Comparison of ENCODE assay signal across 25 mouse cellular contexts in genomic region chr6:89428661-89429375, GRCm38 (mm10).
DNase-seq lines count a peak whose midpoint lies in the region; ATAC-seq and TF ChIP-seq lines count a peak whose summit lies in the region.
"Had no signal": no experiment of that assay in that cellular context is flagged by ENCODE, and none has a peak within 500 bp of the region (broad histone marks: within the 10 kb centered on the region; RNA-seq: fewer than 3 reads in every experiment).

No protein-coding gene starts in this region.

- DNase-seq in gastrocnemius, adult 2 months = no peak
- DNase-seq in gastrocnemius, postnatal 14 days = no peak
- DNase-seq in skeletal muscle tissue, adult 2 months (ENCODE audit: low read depth, low spot score) = peak; percentile 45
- peak; percentile 67 for DNase-seq in yolk sac, embryonic 10.5 days (ENCODE audit: low spot score)
- no peak for DNase-seq in thymus, postnatal 25 days
- no peak for DNase-seq in left cerebral cortex, adult 8-10 months (ENCODE audit: low spot score in 2 of 2)
- DNase-seq: adrenal gland, adult 8-10 months; adrenal gland, postnatal 25 days; cerebellum, adult 11-12 months; cerebellum, adult 8-10 months; cerebellum, postnatal 10 days; cerebellum, postnatal 36 days; gastrocnemius, postnatal 25 days; heart, adult 18-20 months; heart, postnatal 10 days; heart, postnatal 36 days had no signal

- H3K27me3 ChIP-seq in intestine, embryonic 15.5 days (replicated peaks) = no peaks in the 10 kb centered on the region
- H3K27me3 ChIP-seq: forebrain, embryonic 13.5 days; heart, embryonic 12.5 days; heart, embryonic 15.5 days; hindbrain, embryonic 13.5 days had no signal

- H3K9ac ChIP-seq in intestine, embryonic 15.5 days = no peak overlapping the region
- H3K9ac ChIP-seq: forebrain, embryonic 13.5 days; heart, embryonic 12.5 days; heart, embryonic 15.5 days; hindbrain, embryonic 13.5 days had no signal

- ATAC-seq in intestine, embryonic 15.5 days = peak; percentile 79
- ATAC-seq: activated CD4-positive, CD25-positive, alpha-beta regulatory T cell, adult 4 months; forebrain, embryonic 13.5 days; forebrain, embryonic 16.5 days had no signal

- TF ChIP-seq CTCF in gastrocnemius, adult 2 months (IDR thresholded peaks at IDR 0.05) = no peak

- H3K4me1 ChIP-seq in intestine, embryonic 15.5 days (replicated peaks) = 0 out of 2 replicates have a peak, but pooled peaks cover 6% of the 10 kb centered on the region
- H3K4me1 ChIP-seq: forebrain, embryonic 10.5 days; forebrain, embryonic 13.5 days; heart, embryonic 12.5 days; heart, embryonic 15.5 days had no signal

- intact Hi-C loops in gastrocnemius, adult 2 months (cut with DNase I) = no loop called here
- intact Hi-C loops in gastrocnemius, postnatal 14 days (cut with DNase I; ENCODE audit: low total_unique reads) = no loop called here

- peak overlapping the region; percentile 79 for H3K27ac ChIP-seq in gastrocnemius, adult 2 months
- peak overlapping the region; percentile 23; the same call in 1 of the 2 replicates for H3K27ac ChIP-seq in intestine, embryonic 15.5 days
- H3K27ac ChIP-seq: forebrain, embryonic 10.5 days; forebrain, embryonic 13.5 days; heart, embryonic 15.5 days; hindbrain, embryonic 10.5 days; hindbrain, embryonic 13.5 days had no signal

- H3K4me2 ChIP-seq in intestine, embryonic 15.5 days (replicated peaks) = no peak overlapping the region
- H3K4me2 ChIP-seq: forebrain, embryonic 13.5 days; heart, embryonic 12.5 days; heart, embryonic 15.5 days; hindbrain, embryonic 13.5 days had no signal

- H3K4me3 ChIP-seq in gastrocnemius, adult 2 months = no peak overlapping the region
- H3K4me3 ChIP-seq in intestine, embryonic 15.5 days (replicated peaks) = no peak overlapping the region
- H3K4me3 ChIP-seq: forebrain, embryonic 10.5 days; forebrain, embryonic 13.5 days; heart, embryonic 12.5 days; heart, embryonic 15.5 days; hindbrain, embryonic 10.5 days; hindbrain, embryonic 13.5 days had no signal

- H3K36me3 ChIP-seq in intestine, embryonic 15.5 days = no peaks in the 10 kb centered on the region
- H3K36me3 ChIP-seq: forebrain, embryonic 10.5 days; heart, embryonic 12.5 days; heart, embryonic 15.5 days; hindbrain, embryonic 10.5 days; hindbrain, embryonic 13.5 days had no signal

- H3K9me3 ChIP-seq in intestine, embryonic 15.5 days = no peaks in the 10 kb centered on the region
- H3K9me3 ChIP-seq: forebrain, embryonic 10.5 days; forebrain, embryonic 13.5 days; heart, embryonic 12.5 days; heart, embryonic 15.5 days; hindbrain, embryonic 10.5 days; hindbrain, embryonic 13.5 days had no signal

- WGBS in intestine, embryonic 15.5 days = 24% methylated on average over 2 of the region's 2 CpGs

Comparison
In these comparisons a context has a peak if more than half of its experiments do, and no peak if none do; other contexts are left out.
1. DNase-seq: peak in skeletal muscle tissue, adult 2 months (single experiment) and yolk sac, embryonic 10.5 days (single experiment); none in gastrocnemius, adult 2 months (single experiment), gastrocnemius, postnatal 14 days (single experiment), thymus, postnatal 25 days (single experiment) and left cerebral cortex, adult 8-10 months (0 of 2).